Mouse (Mus musculus): ENCODE measurements around the gene Nr6a1.

- no peak for TF ChIP-seq POLR2A (IDR thresholded peaks at IDR 0.05; ENCODE audit: insufficient read length, low read depth)
- no peak for TF ChIP-seq MYOD1 (IDR thresholded peaks at IDR 0.05; ENCODE audit: control insufficient read depth in 1 of 3, insufficient read length in 2 of 3, low read depth in 2 of 3)
- no peak for TF ChIP-seq MAX (IDR thresholded peaks at IDR 0.05; ENCODE audit: low read depth)
These were observed 99.6 kb downstream of the Nr6a1 start for GRCm38 (mm10) chr2:38827801-38828306.

Measured in myocyte (in vitro differentiated cells).